Mouse (Mus musculus) lung, postnatal 0 days (tissue): ENCODE data around the gene Anxa6. TPM values are rescaled to one million over a fixed set of nuclear protein-coding genes. Genes with fewer than 3 reads are reported as not detected.
A peak's percentile ranks its signal among the peaks of the same experiment; 100 is the strongest.

ENCODE experiments used
- ATAC-seq: fragments of 200-750 bp; cut with Nextera tagmentation; 2 replicates; pipeline ENCODE4 v1.8.0; 2017; ENCODE audit warnings: moderate library complexity
- DNase-seq: peaks from one replicate; pipeline ENCODE4 v3.0.0-alpha.2; 2016; ENCODE audit warnings: low spot score
- H3K27ac ChIP-seq: fragments of 300-500 bp; sonication (generic); 2 replicates; pipeline ENCODE4 v1.5.1; 2014; ENCODE audit warnings: antibody characterized with exemption, mild to moderate bottlenecking, low read length, mixed read lengths
- H3K27me3 ChIP-seq: fragments of 300-500 bp; sonication (generic); replicated peaks from 2 replicates; pipeline ENCODE4 v1.6.1; 2014; ENCODE audit warnings: low read length, mixed read lengths; ENCODE audit not compliant: insufficient read depth
- H3K36me3 ChIP-seq: fragments of 300-500 bp; sonication (generic); 2 replicates; pipeline ENCODE4 v1.6.1; 2014; ENCODE audit warnings: low read length, mixed read lengths; ENCODE audit not compliant: insufficient read depth
- H3K4me1 ChIP-seq: fragments of 300-500 bp; sonication (generic); 2 replicates; pipeline ENCODE4 v1.6.1; 2014; ENCODE audit warnings: antibody characterized with exemption, low read depth, low read length, mixed read lengths; ENCODE audit not compliant: insufficient read depth
- H3K4me2 ChIP-seq: fragments of 300-500 bp; sonication (generic); replicated peaks from 2 replicates; pipeline ENCODE4 v1.6.1; 2014; ENCODE audit warnings: low read depth, mild to moderate bottlenecking, low read length, moderate library complexity, mixed read lengths
- H3K4me3 ChIP-seq: fragments of 300-500 bp; sonication (generic); 2 replicates; pipeline ENCODE4 v1.5.1; 2014; ENCODE audit warnings: low read depth, low read length
- H3K9ac ChIP-seq: fragments of 300-500 bp; sonication (generic); replicated peaks from 2 replicates; pipeline ENCODE4 v1.6.1; 2014; ENCODE audit warnings: low read depth, mild to moderate bottlenecking
- H3K9me3 ChIP-seq: fragments of 300-500 bp; sonication (generic); 2 replicates; pipeline ENCODE4 v1.6.1; 2016; ENCODE audit warnings: low read length, mixed read lengths
- CTCF ChIP-seq: IDR thresholded peaks from 2 replicates; pipeline ENCODE4 v1.5.1; 2016; ENCODE audit warnings: antibody characterized with exemption, mild to moderate bottlenecking
- EP300 ChIP-seq: IDR thresholded peaks from 2 replicates; pipeline ENCODE4 v1.6.1; 2016; ENCODE audit warnings: antibody characterized with exemption, mild to moderate bottlenecking, control low read depth
- WGBS: fragments of 180-500 bp; shearing (Covaris S2); extraction: QIAGEN DNeasy Blood & Tissue Kit; methylation state at CpG from one replicate; pipeline ENCODE4 v1.1.7; 2014; 5-methylcytosine and 5-hydroxymethylcytosine counted together
- polyA plus RNA-seq: library from polyadenylated mRNA; unstranded; fragments of >200 nt; fragmentation: Nextera tagmentation; extraction: Ambion mirVana; gene quantifications from 2 replicates; pipeline ENCODE4 v1.2.1, GENCODE M21; 2015

The Anxa6 gene
- polyA plus RNA-seq, 1 experiment from 2014 or later: 228 TPM

DNA sequence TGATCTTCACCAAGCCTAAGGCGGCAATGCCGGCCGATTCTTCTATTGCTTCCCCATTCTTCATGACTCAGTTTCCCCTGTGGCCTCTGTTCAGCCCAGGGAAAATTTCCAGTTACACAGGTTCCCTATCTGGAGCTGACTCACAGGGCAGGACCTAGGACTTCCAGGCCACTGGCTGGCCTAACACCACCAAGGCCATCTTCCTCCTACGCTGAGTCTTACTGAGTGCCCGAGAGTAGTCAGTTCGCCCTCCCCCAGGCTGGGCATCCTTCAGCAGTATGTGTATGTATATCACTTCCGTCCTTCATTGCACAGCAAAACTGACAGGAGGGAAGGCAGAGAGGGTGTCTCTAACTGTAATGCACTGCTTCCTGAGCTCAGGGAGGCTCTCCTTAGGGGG, 99.0 kb downstream of the Anxa6 start:
- Histone ChIP-seq H3K27ac (no peak overlapping the region), H3K27me3 (no peaks in the 10 kb centered on the region), H3K9ac (no peak overlapping the region), H3K4me1 (no peaks in the 10 kb centered on the region), H3K4me3 (no peak overlapping the region), H3K36me3 (peaks cover 14% of the 10 kb centered on the region), H3K9me3 (no peaks in the 10 kb centered on the region), H3K4me2 (no peak overlapping the region)
- TF ChIP-seq EP300 (no peak), CTCF (no peak)
- no peak for ATAC-seq
- no peak for DNase-seq
- 87% methylated on average over 7 of the region's 7 CpGs for WGBS

DNA sequence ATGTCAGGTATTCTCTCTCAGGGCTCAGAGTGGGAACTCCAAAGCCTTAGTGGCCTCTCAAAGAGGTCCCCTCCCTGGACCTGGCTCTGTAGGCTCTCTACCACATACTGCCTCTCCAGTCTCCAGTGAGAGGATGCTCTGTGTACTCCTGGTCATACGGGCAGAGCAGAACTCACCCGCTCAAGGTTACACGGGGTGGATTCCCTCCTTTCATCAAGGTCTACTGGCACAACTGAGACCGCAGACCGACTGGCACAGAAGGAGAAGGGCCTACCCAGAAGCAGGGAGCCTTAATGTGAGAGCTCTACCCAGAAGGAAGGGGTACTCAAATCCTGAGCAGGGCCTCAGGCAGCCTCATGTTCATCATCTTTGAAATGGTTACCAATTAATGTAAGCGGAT, 100.7 kb downstream of the Anxa6 start:
- Histone ChIP-seq H3K4me1 (no peaks in the 10 kb centered on the region), H3K9ac (no peak overlapping the region), H3K9me3 (no peaks in the 10 kb centered on the region), H3K36me3 (peaks cover 2% of the 10 kb centered on the region; the same call in 1 of the 2 replicates), H3K4me3 (no peak overlapping the region), H3K4me2 (no peak overlapping the region), H3K27ac (no peak overlapping the region), H3K27me3 (no peaks in the 10 kb centered on the region)
- TF ChIP-seq EP300 (no peak), CTCF (no peak)
- DNase-seq (no peak), ATAC-seq (no peak)
- 86% methylated on average over 6 of the region's 6 CpGs for WGBS

GRCm38 (mm10) chr11:54931405-54932093, 101.7 kb downstream of the Anxa6 start:
- Histone ChIP-seq H3K4me2 (no peak overlapping the region), H3K4me1 (no peaks in the 10 kb centered on the region), H3K27me3 (no peaks in the 10 kb centered on the region), H3K9ac (no peak overlapping the region), H3K27ac (no peak overlapping the region), H3K4me3 (no peak overlapping the region), H3K9me3 (no peaks in the 10 kb centered on the region), H3K36me3 (peaks cover 6% of the 10 kb centered on the region; the same call in 1 of the 2 replicates)
- 65% methylated on average over 5 of the region's 5 CpGs for WGBS
- TF ChIP-seq EP300 (no peak), CTCF (peak; percentile 82)
- DNase-seq (peak; percentile 63), ATAC-seq (no peak)

DNA sequence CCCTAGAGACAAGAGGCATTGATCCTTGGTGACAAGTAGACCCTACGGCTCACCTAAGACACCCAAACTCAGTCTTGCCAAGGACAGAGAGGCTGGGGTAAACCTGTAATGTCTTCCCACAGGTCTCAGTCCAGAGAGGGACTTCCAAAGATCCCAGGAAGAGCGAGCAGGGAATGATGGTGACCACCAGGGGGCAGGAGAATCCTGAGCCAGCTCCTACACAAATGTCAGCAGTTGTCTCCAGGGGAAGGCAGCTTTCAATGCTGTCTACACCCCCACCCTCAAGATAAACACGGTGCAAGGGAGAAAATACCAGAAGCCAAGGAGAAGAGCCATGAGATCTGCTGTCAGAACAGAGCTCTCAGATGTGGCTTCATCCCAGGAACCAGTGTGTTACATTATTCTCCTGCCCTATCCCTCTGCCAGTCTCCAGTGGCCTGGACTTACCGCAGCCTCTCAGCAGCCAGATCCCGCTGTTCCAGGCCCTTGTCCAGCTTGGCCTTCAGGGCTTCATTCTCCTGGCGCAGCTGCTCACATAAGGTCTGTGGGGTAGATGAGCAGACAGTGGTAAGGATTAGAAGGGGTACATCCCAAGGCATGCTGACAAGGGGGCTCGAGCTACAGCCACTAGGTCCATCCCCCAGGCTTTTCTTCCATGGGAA, 102.8 kb downstream of the Anxa6 start:
- Histone ChIP-seq H3K27ac (peak overlapping the region; percentile 51; the same call in 1 of the 2 replicates), H3K4me1 (no peaks in the 10 kb centered on the region), H3K36me3 (peaks cover 12% of the 10 kb centered on the region; the same call in 1 of the 2 replicates), H3K9ac (no peak overlapping the region), H3K4me3 (no peak overlapping the region), H3K9me3 (no peaks in the 10 kb centered on the region), H3K4me2 (no peak overlapping the region), H3K27me3 (no peaks in the 10 kb centered on the region)
- TF ChIP-seq CTCF (peak; percentile 87), EP300 (no peak)
- peak; percentile 77 for DNase-seq
- ATAC-seq: no peak
- WGBS: 60% methylated on average over 7 of the region's 7 CpGs

DNA sequence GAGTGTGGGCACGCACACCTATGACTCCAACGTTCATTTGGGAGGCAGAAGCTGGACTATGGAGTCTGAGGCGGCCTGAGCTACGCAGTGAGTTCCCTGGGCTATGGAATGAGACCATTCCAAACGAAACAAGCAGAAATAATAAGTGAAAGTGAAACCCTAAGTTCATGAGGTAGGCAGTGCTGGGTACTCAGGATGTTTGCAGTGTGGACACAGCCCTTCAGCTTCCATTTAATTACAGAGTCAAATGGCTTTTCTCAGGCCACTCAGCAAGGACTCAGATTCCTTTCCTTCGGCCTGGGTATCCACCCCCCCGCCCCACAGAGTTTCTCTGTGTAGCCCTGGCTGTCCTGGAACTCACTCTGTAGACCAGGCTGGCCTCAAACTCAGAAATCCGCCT, 103.5 kb downstream of the Anxa6 start:
- H3K4me1 ChIP-seq: no peaks in the 10 kb centered on the region
- ATAC-seq: peak; percentile 77
- no peak overlapping the region for H3K4me3 ChIP-seq
- peak overlapping the region; percentile 69 for H3K27ac ChIP-seq
- TF ChIP-seq EP300: no peak
- no peak for TF ChIP-seq CTCF
- H3K27me3 ChIP-seq: no peaks in the 10 kb centered on the region
- 77% methylated on average over 8 of the region's 8 CpGs for WGBS
- no peaks in the 10 kb centered on the region for H3K9me3 ChIP-seq
- peak; percentile 60 for DNase-seq
- H3K9ac ChIP-seq: no peak overlapping the region
- H3K4me2 ChIP-seq: no peak overlapping the region; the same call in 1 of the 2 replicates
- H3K36me3 ChIP-seq: peaks cover 12% of the 10 kb centered on the region; the same call in 1 of the 2 replicates

DNA sequence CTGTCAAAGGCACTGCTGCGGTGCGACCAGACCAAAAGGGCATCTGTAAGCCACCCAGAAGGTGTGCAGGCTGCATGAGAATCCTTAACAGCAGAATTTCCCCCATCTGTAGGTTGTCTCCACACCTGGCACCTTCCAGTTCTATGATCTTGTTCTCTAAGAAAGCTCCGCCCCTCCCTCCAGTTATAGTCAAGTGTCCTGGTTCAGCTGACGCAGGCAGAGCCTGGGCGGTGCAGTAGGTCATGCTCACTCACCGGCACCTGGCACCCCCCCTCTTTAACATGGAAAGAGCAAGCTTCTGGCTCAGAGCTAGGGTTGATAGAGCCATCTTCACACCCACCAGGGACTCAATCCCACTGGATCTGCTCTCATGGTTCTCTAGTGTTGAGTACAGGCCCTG, 104.0 kb downstream of the Anxa6 start:
- WGBS: 77% methylated on average over 6 of the region's 6 CpGs
- peak; percentile 71 for DNase-seq
- H3K4me2 ChIP-seq: no peak overlapping the region; the same call in 1 of the 2 replicates
- H3K4me1 ChIP-seq: no peaks in the 10 kb centered on the region
- no peaks in the 10 kb centered on the region for H3K27me3 ChIP-seq
- no peaks in the 10 kb centered on the region for H3K9me3 ChIP-seq
- no peak overlapping the region for H3K4me3 ChIP-seq
- no peak for TF ChIP-seq CTCF
- no peak for TF ChIP-seq EP300
- H3K36me3 ChIP-seq: peaks cover 16% of the 10 kb centered on the region; the same call in 1 of the 2 replicates
- peak; percentile 71 for ATAC-seq
- peak overlapping the region; percentile 69 for H3K27ac ChIP-seq
- H3K9ac ChIP-seq: no peak overlapping the region

Other genes starting within 250 kb of the Anxa6 start
- 56.3 and 62.5 TPM in 2 replicates for gene Cdc42se2, start 245.8 kb downstream of the Anxa6 start, polyA plus RNA-seq
- gene Lyrm7, start 172.5 kb downstream of the Anxa6 start, polyA plus RNA-seq: 2.3 and 3.1 TPM in 2 replicates
- gene Hint1, start 167.1 kb downstream of the Anxa6 start, polyA plus RNA-seq: 500 and 528 TPM in 2 replicates
- 342 and 535 TPM in 2 replicates for gene Gpx3, start 131.0 kb downstream of the Anxa6 start, polyA plus RNA-seq
- 17.6 and 22.7 TPM in 2 replicates for gene Tnip1, start 70.5 kb downstream of the Anxa6 start, polyA plus RNA-seq
- 1.4 and 1.8 TPM in 2 replicates for gene Ccdc69, start 44.7 kb upstream of the Anxa6 start, polyA plus RNA-seq
- 23.6 and 26.6 TPM in 2 replicates for gene Gm2a, start 64.7 kb upstream of the Anxa6 start, polyA plus RNA-seq
- gene Slc36a3, start 118.3 kb upstream of the Anxa6 start, polyA plus RNA-seq: 0.07 TPM in 1 of 2 replicates, not detected in the other
- gene Slc36a2, start 151.6 kb upstream of the Anxa6 start, polyA plus RNA-seq: 25.4 and 32.4 TPM in 2 replicates
- gene Slc36a1, start 170.9 kb upstream of the Anxa6 start, polyA plus RNA-seq: 1.7 and 1.8 TPM in 2 replicates